Mouse (Mus musculus): Measurements from ENCODE around the gene Sdhaf1. TPM values are rescaled to one million over a fixed set of nuclear protein-coding genes. Genes with fewer than 3 reads are reported as not detected.

Gene Sdhaf1
- polyA plus RNA-seq, 1 experiment from 2014 or later = 6.4 TPM

GRCm38 (mm10) chr7:30297266-30297665, 26.4 kb downstream of the Sdhaf1 start:
- no peak for TF ChIP-seq CTCF (IDR thresholded peaks at IDR 0.05)
- no peaks in the 10 kb centered on the region for H3K27me3 ChIP-seq
- in situ Hi-C loops (cut with MboI; ENCODE audit: low pct_unique_long_range_greater_than_20kb) = no loop called here
- ChIA-PET CTCF (no interaction called here), POLR2A (no interaction called here)
- DNase-seq (ENCODE audit: low read depth, low spot score) = no peak
- no peak for ATAC-seq

DNA sequence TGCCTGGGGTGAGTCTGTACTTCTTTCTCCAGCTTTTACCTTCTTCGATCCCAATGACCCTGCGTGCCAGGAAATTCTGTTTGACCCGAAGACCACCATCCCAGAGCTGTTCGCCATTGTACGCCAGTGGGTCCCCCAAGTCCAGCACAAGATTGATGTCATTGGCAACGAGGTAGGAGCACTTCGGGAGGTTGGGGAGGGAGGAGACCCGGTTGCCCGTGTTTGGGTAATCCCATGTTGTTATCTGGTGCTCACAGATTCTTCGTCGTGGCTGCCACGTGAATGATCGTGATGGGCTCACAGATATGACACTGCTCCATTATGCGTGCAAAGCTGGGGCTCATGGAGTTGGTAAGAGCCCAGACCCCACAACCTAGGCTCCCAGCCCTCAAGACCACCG, 26.9 kb downstream of the Sdhaf1 start:
- DNase-seq (ENCODE audit: low read depth, low spot score) (no peak), ATAC-seq (no peak)
- no peak for TF ChIP-seq CTCF (IDR thresholded peaks at IDR 0.05)
- CTCF ChIA-PET = no interaction called here
- POLR2A ChIA-PET = no interaction called here
- in situ Hi-C loops (cut with MboI; ENCODE audit: low pct_unique_long_range_greater_than_20kb) = no loop called here
- no peaks in the 10 kb centered on the region for H3K27me3 ChIP-seq

DNA sequence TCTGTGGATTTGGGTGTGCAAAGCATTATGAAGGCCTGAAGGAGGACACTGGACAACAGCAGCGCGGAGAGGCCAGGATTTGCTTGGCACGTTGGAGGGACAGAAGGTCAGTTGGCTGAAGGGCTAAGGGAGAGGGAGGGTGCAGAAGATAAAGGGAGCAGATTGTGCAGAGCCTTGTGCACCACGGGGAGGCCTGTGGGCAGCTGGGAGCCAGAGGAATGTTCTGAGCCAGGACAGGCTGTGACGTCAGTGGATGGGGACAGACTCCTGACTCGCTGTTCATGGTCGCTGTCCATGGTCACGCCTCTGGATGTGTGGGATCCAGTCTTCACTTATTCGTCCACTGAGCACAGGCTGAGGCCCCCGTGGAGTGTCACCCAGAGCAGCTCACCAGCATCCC, 28.6 kb downstream of the Sdhaf1 start:
- TF ChIP-seq CTCF (IDR thresholded peaks at IDR 0.05) = no peak
- in situ Hi-C loops (cut with MboI; ENCODE audit: low pct_unique_long_range_greater_than_20kb) = no loop called here
- DNase-seq (ENCODE audit: low read depth, low spot score) (no peak), ATAC-seq (no peak)
- ChIA-PET CTCF (no interaction called here), POLR2A (no interaction called here)
- no peaks in the 10 kb centered on the region for H3K27me3 ChIP-seq

DNA sequence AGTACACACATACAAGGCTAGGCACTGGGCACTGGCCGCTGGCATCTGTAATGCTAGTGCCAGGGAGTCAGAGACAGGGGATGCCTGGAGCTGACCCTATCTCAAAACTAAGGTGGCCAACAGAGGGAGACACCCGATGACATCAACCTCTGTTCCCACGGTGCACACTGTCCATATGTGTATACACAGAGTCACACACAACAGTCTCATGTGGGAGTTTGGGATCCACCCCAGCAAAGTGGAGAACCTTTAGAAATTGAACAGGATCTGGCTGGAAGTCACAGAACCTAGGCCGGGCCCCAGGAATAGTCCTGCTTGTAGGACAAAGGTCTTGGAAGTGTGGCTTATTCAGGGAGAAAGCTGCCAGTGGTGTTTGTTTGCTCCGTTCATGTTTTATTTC, 29.4 kb downstream of the Sdhaf1 start:
- no peak for DNase-seq (ENCODE audit: low read depth, low spot score)
- in situ Hi-C loops (cut with MboI; ENCODE audit: low pct_unique_long_range_greater_than_20kb) = no loop called here

DNA sequence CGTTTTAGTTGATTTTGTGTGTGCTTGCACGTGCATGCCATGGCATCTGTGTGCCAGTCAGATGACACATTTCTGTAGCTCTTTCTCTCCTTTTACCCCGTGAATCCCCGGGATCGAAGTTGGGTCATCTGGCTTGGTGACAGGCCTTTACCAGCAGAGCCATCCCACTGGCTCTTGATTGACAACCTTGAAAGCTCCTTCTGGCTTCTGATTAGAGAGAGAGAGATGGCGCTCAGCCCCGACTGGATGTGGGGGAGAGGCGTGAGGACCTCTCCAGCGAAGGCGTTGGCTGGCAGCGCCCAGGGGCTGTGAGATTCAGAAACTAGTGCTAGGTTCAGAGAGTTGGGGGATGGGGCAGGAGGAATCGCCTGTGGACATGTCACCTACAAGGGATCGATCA, 29.9 kb downstream of the Sdhaf1 start:
- POLR2A ChIA-PET = no interaction called here
- DNase-seq (ENCODE audit: low read depth, low spot score) = no peak
- no peak for TF ChIP-seq CTCF (IDR thresholded peaks at IDR 0.05)
- ATAC-seq = no peak
- H3K27me3 ChIP-seq = no peaks in the 10 kb centered on the region
- in situ Hi-C loops (cut with MboI; ENCODE audit: low pct_unique_long_range_greater_than_20kb) = no loop called here
- CTCF ChIA-PET = no interaction called here

More for the DNA sequence above, 29.4 kb downstream of the Sdhaf1 start:
- CTCF ChIA-PET = no interaction called here
- ATAC-seq = no peak
- POLR2A ChIA-PET = no interaction called here
- H3K27me3 ChIP-seq = no peaks in the 10 kb centered on the region
- no peak for TF ChIP-seq CTCF (IDR thresholded peaks at IDR 0.05)

GRCm38 (mm10) chr7:30291215-30292131, 32.2 kb downstream of the Sdhaf1 start, which contains the start of gene Clip3:
Gene Clip3 (plus strand): TSS chr7:30291728.
- no peak for TF ChIP-seq CTCF (IDR thresholded peaks at IDR 0.05)
- ATAC-seq (peak; percentile 32), DNase-seq (ENCODE audit: low read depth, low spot score) (no peak)
- ChIA-PET CTCF (interaction anchor here (1.2 to 2.0 kb wide), 2 partner anchors 9 to 10 kb away, joined by 3 to 7 read pairs; no protein-coding TSS in a partner anchor), POLR2A (no interaction called here)
- no peaks in the 10 kb centered on the region for H3K27me3 ChIP-seq
- in situ Hi-C loops (cut with MboI; ENCODE audit: low pct_unique_long_range_greater_than_20kb) = no loop called here

DNA sequence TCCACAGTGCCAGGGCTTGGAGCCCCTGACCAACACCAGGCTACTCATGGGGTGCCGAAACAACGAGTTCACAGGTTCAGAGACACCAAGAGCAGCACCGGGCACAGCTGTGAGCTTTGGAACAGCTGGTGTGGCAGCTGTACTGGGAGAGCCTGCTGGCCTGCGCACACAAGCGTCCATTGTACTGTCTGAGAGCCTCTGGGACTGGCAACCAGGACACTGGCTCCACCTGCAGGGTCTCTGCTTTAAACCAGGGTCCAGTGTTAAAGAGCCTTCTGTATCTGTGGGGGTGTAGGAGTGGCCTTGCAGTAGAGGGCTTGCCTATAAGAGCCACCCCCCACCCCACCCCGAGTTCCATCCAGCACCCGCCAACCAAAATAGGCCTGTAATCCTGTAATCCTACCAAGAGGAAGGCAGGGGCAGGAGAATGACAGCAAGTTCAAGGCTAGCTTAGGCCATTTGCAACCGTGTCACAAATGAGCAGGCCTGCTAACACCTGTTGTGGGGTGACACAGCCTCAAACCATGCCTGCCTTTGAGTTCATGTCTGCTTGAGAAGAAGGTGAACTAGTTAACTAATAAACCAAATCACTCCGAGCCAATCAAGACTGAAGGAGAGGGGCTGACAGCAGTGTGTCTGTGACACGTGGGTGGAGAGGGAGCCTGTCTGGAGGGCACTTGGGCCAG, 33.8 kb downstream of the Sdhaf1 start:
- POLR2A ChIA-PET = interaction anchor here (0.6 kb wide), 1 partner anchor 14 kb away, joined by 3 read pairs; no protein-coding TSS in a partner anchor
- in situ Hi-C loops (cut with MboI; ENCODE audit: low pct_unique_long_range_greater_than_20kb) = no loop called here
- H3K27me3 ChIP-seq = no peaks in the 10 kb centered on the region
- no peak for DNase-seq (ENCODE audit: low read depth, low spot score)
- TF ChIP-seq CTCF (IDR thresholded peaks at IDR 0.05) = no peak
- CTCF ChIA-PET = no interaction called here
- no peak for ATAC-seq

GRCm38 (mm10) chr7:30289071-30289713, 34.5 kb downstream of the Sdhaf1 start:
- no peaks in the 10 kb centered on the region for H3K27me3 ChIP-seq
- in situ Hi-C loops (cut with MboI; ENCODE audit: low pct_unique_long_range_greater_than_20kb) = no loop called here
- POLR2A ChIA-PET = no interaction called here
- ATAC-seq (no peak), DNase-seq (ENCODE audit: low read depth, low spot score) (no peak)
- no peak for TF ChIP-seq CTCF (IDR thresholded peaks at IDR 0.05)
- CTCF ChIA-PET = no interaction called here

GRCm38 (mm10) chr7:30288046-30288445, 35.6 kb downstream of the Sdhaf1 start:
- CTCF ChIA-PET = no interaction called here
- TF ChIP-seq CTCF (IDR thresholded peaks at IDR 0.05) = no peak

DNA sequence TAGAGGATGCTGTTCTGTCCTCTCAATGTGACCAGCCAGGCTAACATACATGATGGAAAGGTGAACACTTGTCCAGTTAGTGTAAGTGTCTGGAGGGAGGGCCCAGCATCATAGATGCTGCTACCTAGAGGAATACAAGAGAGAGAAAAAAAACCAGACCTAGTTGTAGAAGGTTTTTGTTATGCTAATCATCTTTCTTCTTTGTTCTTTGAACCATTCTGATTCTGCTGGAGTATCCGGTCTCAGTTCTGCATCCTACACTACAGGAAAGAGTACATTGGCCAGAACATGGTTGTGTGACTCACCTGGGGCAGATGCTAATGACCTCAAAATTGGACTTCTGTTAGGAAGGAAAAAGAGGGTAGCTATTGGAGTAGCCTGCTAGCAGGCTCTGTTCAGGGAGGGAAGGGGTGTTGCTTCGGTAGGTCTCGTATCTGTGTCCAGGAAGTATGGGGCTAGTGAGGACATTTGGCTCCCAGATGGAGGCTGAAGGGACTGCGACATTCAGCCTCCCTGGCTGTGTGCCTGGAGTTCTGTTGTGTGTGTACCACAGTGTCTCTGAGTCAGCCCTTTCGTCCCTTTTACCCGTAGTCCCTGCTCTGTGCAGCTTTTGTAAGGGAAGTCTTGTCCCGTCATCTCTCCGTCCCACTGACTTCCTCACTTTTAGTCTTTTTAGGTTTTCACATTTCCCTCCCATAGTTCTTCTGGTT, 36.8 kb downstream of the Sdhaf1 start:
- ChIA-PET POLR2A (no interaction called here), CTCF (no interaction called here)
- no peak for ATAC-seq
- no peak for TF ChIP-seq CTCF (IDR thresholded peaks at IDR 0.05)
- H3K27me3 ChIP-seq = no peaks in the 10 kb centered on the region
- no peak for DNase-seq (ENCODE audit: low read depth, low spot score)
- in situ Hi-C loops (cut with MboI; ENCODE audit: low pct_unique_long_range_greater_than_20kb) = no loop called here

More at GRCm38 (mm10) chr7:30288046-30288445, 35.6 kb downstream of the Sdhaf1 start:
- DNase-seq (ENCODE audit: low read depth, low spot score) (no peak), ATAC-seq (no peak)
- POLR2A ChIA-PET = no interaction called here
- in situ Hi-C loops (cut with MboI; ENCODE audit: low pct_unique_long_range_greater_than_20kb) = no loop called here
- no peaks in the 10 kb centered on the region for H3K27me3 ChIP-seq

Measured in Patski (cell line).